Mouse (Mus musculus): ENCODE measurements at regions not wholly inside any gene's neighbourhood (a gene's known extent, or its start where the extent isn't known, plus 50 kb on each side); places are given as distances from the start of the nearest gene placed in this dataset.

- DNase-seq (ENCODE audit: low spot score) (no peak), ATAC-seq (replicated peaks; ENCODE audit: insufficient number of reproducible peaks, low FRiP score, low TSS enrichment, low read depth) (no peak)
- WGBS = 32% methylated on average over 1 of the region's 1 CpGs
- no peak overlapping the region for H3K27ac ChIP-seq (replicated peaks; ENCODE audit: low read depth, low read length)
- H3K4me2 ChIP-seq (ENCODE audit: low read depth, low read length) = no peak overlapping the region
- no peak overlapping the region for H3K4me3 ChIP-seq (ENCODE audit: low read depth, low read length)
- no peaks in the 10 kb centered on the region for H3K36me3 ChIP-seq (replicated peaks; ENCODE audit: control insufficient read depth, insufficient read depth, low read depth, low read length)
- H3K9ac ChIP-seq (replicated peaks; ENCODE audit: low read length) = no peak overlapping the region
- H3K4me1 ChIP-seq (ENCODE audit: control insufficient read depth, insufficient read depth, low read length) = no peaks in the 10 kb centered on the region
- H3K9me3 ChIP-seq (replicated peaks; ENCODE audit: control insufficient read depth, low read length) = no peaks in the 10 kb centered on the region
- no peaks in the 10 kb centered on the region for H3K27me3 ChIP-seq (ENCODE audit: control insufficient read depth, insufficient read depth, low read length)
These were observed 289.5 kb downstream of the Slc22a22 start for GRCm38 (mm10) chr15:57187840-57188457.

GRCm38 (mm10) chr15:57179138-57179537 is 298.3 kb downstream of the Slc22a22 start:
- H3K4me2 ChIP-seq (ENCODE audit: low read depth, low read length) = no peak overlapping the region
- no peaks in the 10 kb centered on the region for H3K36me3 ChIP-seq (replicated peaks; ENCODE audit: control insufficient read depth, insufficient read depth, low read depth, low read length)
- no peak overlapping the region for H3K9ac ChIP-seq (replicated peaks; ENCODE audit: low read length)
- ATAC-seq (replicated peaks; ENCODE audit: insufficient number of reproducible peaks, low FRiP score, low TSS enrichment, low read depth) (no peak), DNase-seq (ENCODE audit: low spot score) (peak; percentile 38)
- 44% methylated on average over 1 of the region's 1 CpGs for WGBS
- H3K27me3 ChIP-seq (ENCODE audit: control insufficient read depth, insufficient read depth, low read length) = no peaks in the 10 kb centered on the region
- no peak overlapping the region for H3K4me3 ChIP-seq (ENCODE audit: low read depth, low read length)
- H3K27ac ChIP-seq (replicated peaks; ENCODE audit: low read depth, low read length) = no peak overlapping the region
- H3K4me1 ChIP-seq (ENCODE audit: control insufficient read depth, insufficient read depth, low read length) = no peaks in the 10 kb centered on the region
- H3K9me3 ChIP-seq (replicated peaks; ENCODE audit: control insufficient read depth, low read length) = no peaks in the 10 kb centered on the region

GRCm38 (mm10) chr15:57172723-57173122 is 304.7 kb downstream of the Slc22a22 start:
- Histone ChIP-seq H3K9ac (replicated peaks; ENCODE audit: low read length) (no peak overlapping the region), H3K9me3 (replicated peaks; ENCODE audit: control insufficient read depth, low read length) (no peaks in the 10 kb centered on the region), H3K4me2 (ENCODE audit: low read depth, low read length) (no peak overlapping the region), H3K27ac (replicated peaks; ENCODE audit: low read depth, low read length) (no peak overlapping the region; the same call in 1 of the 2 replicates), H3K27me3 (ENCODE audit: control insufficient read depth, insufficient read depth, low read length) (no peaks in the 10 kb centered on the region), H3K4me1 (ENCODE audit: control insufficient read depth, insufficient read depth, low read length) (no peaks in the 10 kb centered on the region), H3K36me3 (replicated peaks; ENCODE audit: control insufficient read depth, insufficient read depth, low read depth, low read length) (no peaks in the 10 kb centered on the region), H3K4me3 (ENCODE audit: low read depth, low read length) (no peak overlapping the region)
- 19% methylated on average over 5 of the region's 5 CpGs for WGBS
- ATAC-seq (replicated peaks; ENCODE audit: insufficient number of reproducible peaks, low FRiP score, low TSS enrichment, low read depth) (no peak), DNase-seq (ENCODE audit: low spot score) (peak; percentile 65)

GRCm38 (mm10) chr15:57162401-57163343 is 314.8 kb downstream of the Slc22a22 start:
- no peak overlapping the region for H3K27ac ChIP-seq (replicated peaks; ENCODE audit: low read depth, low read length)

GRCm38 (mm10) chr15:57140130-57140750 is 337.2 kb downstream of the Slc22a22 start:
- no peak overlapping the region for H3K4me3 ChIP-seq (ENCODE audit: low read depth, low read length)
- H3K4me1 ChIP-seq (ENCODE audit: control insufficient read depth, insufficient read depth, low read length) = no peaks in the 10 kb centered on the region
- DNase-seq (ENCODE audit: low spot score) (peak; percentile 64), ATAC-seq (replicated peaks; ENCODE audit: insufficient number of reproducible peaks, low FRiP score, low TSS enrichment, low read depth) (no peak)
- H3K9ac ChIP-seq (replicated peaks; ENCODE audit: low read length) = no peak overlapping the region
- H3K27me3 ChIP-seq (ENCODE audit: control insufficient read depth, insufficient read depth, low read length) = no peaks in the 10 kb centered on the region
- H3K27ac ChIP-seq (replicated peaks; ENCODE audit: low read depth, low read length) = no peak overlapping the region
- H3K9me3 ChIP-seq (replicated peaks; ENCODE audit: control insufficient read depth, low read length) = no peaks in the 10 kb centered on the region
- H3K4me2 ChIP-seq (ENCODE audit: low read depth, low read length) = no peak overlapping the region
- WGBS = 18% methylated on average over 9 of the region's 9 CpGs
- H3K36me3 ChIP-seq (replicated peaks; ENCODE audit: control insufficient read depth, insufficient read depth, low read depth, low read length) = no peaks in the 10 kb centered on the region

More at GRCm38 (mm10) chr15:57162401-57163343, 314.8 kb downstream of the Slc22a22 start:
- Histone ChIP-seq H3K9ac (replicated peaks; ENCODE audit: low read length) (no peak overlapping the region), H3K9me3 (replicated peaks; ENCODE audit: control insufficient read depth, low read length) (no peaks in the 10 kb centered on the region), H3K4me2 (ENCODE audit: low read depth, low read length) (no peak overlapping the region), H3K27me3 (ENCODE audit: control insufficient read depth, insufficient read depth, low read length) (no peaks in the 10 kb centered on the region), H3K36me3 (replicated peaks; ENCODE audit: control insufficient read depth, insufficient read depth, low read depth, low read length) (no peaks in the 10 kb centered on the region), H3K4me3 (ENCODE audit: low read depth, low read length) (no peak overlapping the region), H3K4me1 (ENCODE audit: control insufficient read depth, insufficient read depth, low read length) (no peaks in the 10 kb centered on the region)
- WGBS = 21% methylated on average over 12 of the region's 12 CpGs
- peak; percentile 58 for DNase-seq (ENCODE audit: low spot score)
- 0 out of 2 replicates have a peak, but pooled peaks have one; percentile 34 for ATAC-seq (replicated peaks; ENCODE audit: insufficient number of reproducible peaks, low FRiP score, low TSS enrichment, low read depth)

- Histone ChIP-seq H3K4me2 (ENCODE audit: low read depth, low read length) (no peak overlapping the region), H3K4me1 (ENCODE audit: control insufficient read depth, insufficient read depth, low read length) (no peaks in the 10 kb centered on the region), H3K4me3 (ENCODE audit: low read depth, low read length) (no peak overlapping the region), H3K36me3 (replicated peaks; ENCODE audit: control insufficient read depth, insufficient read depth, low read depth, low read length) (no peaks in the 10 kb centered on the region), H3K27ac (replicated peaks; ENCODE audit: low read depth, low read length) (no peak overlapping the region), H3K9ac (replicated peaks; ENCODE audit: low read length) (no peak overlapping the region), H3K9me3 (replicated peaks; ENCODE audit: control insufficient read depth, low read length) (no peaks in the 10 kb centered on the region), H3K27me3 (ENCODE audit: control insufficient read depth, insufficient read depth, low read length) (no peaks in the 10 kb centered on the region)
- DNase-seq (ENCODE audit: low spot score) (no peak), ATAC-seq (replicated peaks; ENCODE audit: insufficient number of reproducible peaks, low FRiP score, low TSS enrichment, low read depth) (no peak)
- 86% methylated on average over 3 of the region's 3 CpGs for WGBS
These were observed 372.7 kb downstream of the Slc22a22 start for GRCm38 (mm10) chr15:57104711-57105110.

GRCm38 (mm10) chr15:57097309-57097708 is 380.1 kb downstream of the Slc22a22 start:
- Histone ChIP-seq H3K4me2 (ENCODE audit: low read depth, low read length) (no peak overlapping the region), H3K4me1 (ENCODE audit: control insufficient read depth, insufficient read depth, low read length) (no peaks in the 10 kb centered on the region), H3K9me3 (replicated peaks; ENCODE audit: control insufficient read depth, low read length) (no peaks in the 10 kb centered on the region), H3K4me3 (ENCODE audit: low read depth, low read length) (no peak overlapping the region), H3K27ac (replicated peaks; ENCODE audit: low read depth, low read length) (no peak overlapping the region), H3K36me3 (replicated peaks; ENCODE audit: control insufficient read depth, insufficient read depth, low read depth, low read length) (no peaks in the 10 kb centered on the region), H3K9ac (replicated peaks; ENCODE audit: low read length) (no peak overlapping the region), H3K27me3 (ENCODE audit: control insufficient read depth, insufficient read depth, low read length) (no peaks in the 10 kb centered on the region)
- WGBS = 78% methylated on average over 2 of the region's 2 CpGs
- ATAC-seq (replicated peaks; ENCODE audit: insufficient number of reproducible peaks, low FRiP score, low TSS enrichment, low read depth) (no peak), DNase-seq (ENCODE audit: low spot score) (no peak)

- Histone ChIP-seq H3K27ac (replicated peaks; ENCODE audit: low read depth, low read length) (no peak overlapping the region), H3K36me3 (replicated peaks; ENCODE audit: control insufficient read depth, insufficient read depth, low read depth, low read length) (no peaks in the 10 kb centered on the region), H3K4me3 (ENCODE audit: low read depth, low read length) (no peak overlapping the region), H3K9ac (replicated peaks; ENCODE audit: low read length) (no peak overlapping the region), H3K4me2 (ENCODE audit: low read depth, low read length) (no peak overlapping the region), H3K4me1 (ENCODE audit: control insufficient read depth, insufficient read depth, low read length) (no peaks in the 10 kb centered on the region), H3K27me3 (ENCODE audit: control insufficient read depth, insufficient read depth, low read length) (no peaks in the 10 kb centered on the region), H3K9me3 (replicated peaks; ENCODE audit: control insufficient read depth, low read length) (no peaks in the 10 kb centered on the region)
- no peak for ATAC-seq (replicated peaks; ENCODE audit: insufficient number of reproducible peaks, low FRiP score, low TSS enrichment, low read depth)
- no peak for DNase-seq (ENCODE audit: low spot score)
These were observed 397.6 kb downstream of the Slc22a22 start for GRCm38 (mm10) chr15:57079806-57080205.
